Mouse (Mus musculus) layer of hippocampus, adult 9-10 months (tissue): ENCODE results near the gene Ipo11.

ENCODE experiments used
- DNase-seq: peaks from one replicate; pipeline ENCODE4 v3.0.0; 2022; ENCODE audit warnings: low spot score

Ipo11 gene

GRCm38 (mm10) chr13:106904637-106905036, 32.1 kb downstream of the Ipo11 start:
- no peak for DNase-seq

GRCm38 (mm10) chr13:106894284-106894683, 42.5 kb downstream of the Ipo11 start:
- no peak for DNase-seq

- no peak for DNase-seq
Observed at GRCm38 (mm10) chr13:106893701-106894100, 43.1 kb downstream of the Ipo11 start.

DNA sequence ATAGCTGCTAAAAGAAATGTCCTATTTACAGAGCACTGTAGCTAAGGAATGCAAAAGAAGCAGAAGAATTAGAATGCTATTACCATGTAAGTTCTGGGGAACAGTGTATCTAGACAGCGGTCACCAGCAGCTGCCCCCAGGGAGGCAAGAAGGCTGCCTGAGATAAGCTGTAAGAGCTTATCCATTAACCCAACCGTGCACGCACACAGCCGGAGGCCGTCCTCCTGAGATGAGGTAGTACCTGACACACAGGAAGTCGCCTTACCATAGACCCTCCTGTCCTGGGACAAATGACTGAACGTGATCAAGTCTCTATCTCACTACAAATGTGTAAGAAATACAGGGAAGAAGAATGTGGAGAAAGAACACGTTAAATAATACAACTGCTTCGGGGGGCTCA, 43.6 kb downstream of the Ipo11 start:
- no peak for DNase-seq

- DNase-seq = no peak
Observed at GRCm38 (mm10) chr13:106887364-106887763, 49.4 kb downstream of the Ipo11 start.

DNA sequence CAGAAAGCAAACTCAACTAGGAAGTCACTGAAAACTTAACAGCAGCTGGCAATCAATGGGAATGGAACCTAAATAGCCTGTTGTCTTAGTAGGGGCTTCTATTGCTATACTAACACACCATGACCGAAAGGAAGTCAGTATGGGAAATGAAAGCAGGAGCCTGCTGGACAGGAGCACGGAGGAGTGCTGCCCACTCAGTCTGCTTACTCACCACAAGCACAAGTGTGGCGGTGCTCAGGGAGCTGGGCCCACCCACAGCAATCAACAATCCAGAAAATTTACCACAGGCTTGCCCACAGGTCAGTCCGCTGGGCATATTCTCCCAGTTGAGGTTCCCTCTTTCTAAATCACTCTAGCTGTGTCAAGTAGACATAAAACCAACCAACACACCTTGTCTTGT, 52.5 kb downstream of the Ipo11 start:
- DNase-seq = no peak

- DNase-seq = no peak
Observed at GRCm38 (mm10) chr13:106876278-106876677, 60.5 kb downstream of the Ipo11 start.

DNA sequence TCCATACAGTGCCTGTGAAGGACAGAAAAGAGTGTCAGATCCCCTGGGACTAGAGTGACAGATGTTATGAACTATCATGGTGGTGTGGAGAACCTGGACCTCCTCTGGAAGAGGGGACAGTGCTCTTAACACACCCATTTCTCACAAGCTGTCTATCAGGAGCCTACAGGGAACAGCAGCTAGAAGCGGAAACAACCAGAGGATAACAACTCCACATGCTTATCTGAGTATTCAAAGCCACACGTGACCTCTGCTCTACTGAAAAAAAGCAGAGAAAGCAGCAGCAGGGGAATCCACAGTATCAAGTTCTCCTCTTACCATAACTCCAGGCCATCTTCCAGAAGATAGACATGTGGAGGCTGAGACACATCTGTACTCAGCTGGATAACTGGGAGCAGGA, 71.2 kb downstream of the Ipo11 start:
- no peak for DNase-seq

DNA sequence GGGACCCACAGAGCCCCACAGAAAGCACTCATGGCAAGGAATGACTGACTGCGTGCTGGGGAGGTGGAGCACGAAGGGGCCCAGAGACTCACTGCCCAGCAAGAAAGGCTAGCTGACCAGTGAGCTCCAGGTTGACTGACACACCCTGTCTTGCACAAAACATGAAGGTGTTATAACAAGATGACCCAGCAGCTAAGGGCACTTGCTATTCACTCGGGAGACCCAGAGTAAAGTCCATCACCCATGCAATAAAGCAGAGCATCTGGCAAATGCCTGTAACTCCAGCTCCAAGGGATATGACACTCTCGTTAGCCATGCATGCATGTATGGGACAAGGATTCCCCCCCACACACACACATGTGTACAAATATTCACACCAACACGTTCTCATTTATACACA, 78.0 kb downstream of the Ipo11 start:
- DNase-seq = no peak

GRCm38 (mm10) chr13:106856556-106856955, 80.2 kb downstream of the Ipo11 start:
- no peak for DNase-seq

DNA sequence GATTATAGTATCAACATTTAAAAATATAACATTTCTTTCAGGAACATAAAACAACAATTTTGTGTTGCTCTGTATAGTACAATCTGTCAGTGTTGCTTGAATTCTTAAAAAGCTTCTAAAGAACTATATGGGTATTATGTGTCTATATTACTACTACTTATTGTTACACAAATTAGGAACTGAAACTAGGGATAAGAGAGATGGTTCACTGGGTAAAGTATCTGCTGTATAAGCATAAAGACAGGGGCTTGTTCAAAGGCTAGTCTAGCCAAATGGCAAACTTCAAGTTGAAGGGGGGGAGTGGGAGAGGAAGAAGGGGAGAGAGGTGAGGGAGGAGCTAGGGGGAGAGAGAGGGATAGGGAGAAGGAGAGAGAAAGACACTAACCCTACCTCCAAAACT, 89.2 kb downstream of the Ipo11 start:
- DNase-seq = no peak

GRCm38 (mm10) chr13:106844928-106845327, 91.8 kb downstream of the Ipo11 start:
- no peak for DNase-seq

GRCm38 (mm10) chr13:106842542-106842941, 94.2 kb downstream of the Ipo11 start:
- no peak for DNase-seq

- no peak for DNase-seq
Observed at GRCm38 (mm10) chr13:106838778-106839177, 98.0 kb downstream of the Ipo11 start.

DNA sequence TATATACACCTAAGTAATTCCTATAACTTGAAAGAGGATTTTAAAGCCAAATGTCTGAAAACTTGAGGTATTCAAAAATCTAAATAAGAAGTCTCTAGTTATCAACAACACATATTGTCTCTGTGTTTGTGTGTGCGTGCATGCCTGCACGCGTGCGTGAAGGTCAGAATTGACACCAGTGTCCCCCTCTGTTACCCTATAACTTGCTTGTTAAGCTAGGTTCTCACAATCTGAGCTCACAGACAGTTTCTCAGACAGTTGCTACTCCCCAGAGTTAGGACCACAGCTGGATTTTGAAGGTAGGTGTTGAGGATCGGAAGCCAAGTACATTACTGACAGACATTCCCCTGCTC, 100.3 kb downstream of the Ipo11 start:
- DNase-seq = no peak

- DNase-seq = no peak
Observed at GRCm38 (mm10) chr13:106835844-106836526, 100.8 kb downstream of the Ipo11 start.

DNA sequence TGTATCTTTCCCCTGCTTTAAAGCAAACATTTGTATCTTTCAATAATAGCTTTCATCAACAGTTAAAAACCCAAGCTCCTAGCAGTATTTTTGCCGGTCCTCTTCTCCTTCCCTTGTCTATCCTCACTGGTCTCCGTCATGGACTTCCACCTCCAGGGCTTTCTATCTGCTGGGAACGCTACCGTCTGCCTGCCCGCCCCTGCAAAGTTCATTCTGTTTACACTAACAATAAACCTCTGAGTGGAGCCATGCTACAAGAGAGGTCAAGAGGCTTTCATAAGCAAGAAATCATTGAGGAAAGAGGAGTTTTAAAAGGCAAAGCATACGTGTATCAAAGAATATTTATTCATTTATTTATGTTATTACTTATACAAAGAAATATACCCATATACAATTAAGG, 106.7 kb downstream of the Ipo11 start:
- DNase-seq = no peak

GRCm38 (mm10) chr13:106829327-106829997, 107.3 kb downstream of the Ipo11 start:
- DNase-seq = no peak

- DNase-seq = no peak
Observed at GRCm38 (mm10) chr13:106825618-106826017, 111.1 kb downstream of the Ipo11 start.

DNA sequence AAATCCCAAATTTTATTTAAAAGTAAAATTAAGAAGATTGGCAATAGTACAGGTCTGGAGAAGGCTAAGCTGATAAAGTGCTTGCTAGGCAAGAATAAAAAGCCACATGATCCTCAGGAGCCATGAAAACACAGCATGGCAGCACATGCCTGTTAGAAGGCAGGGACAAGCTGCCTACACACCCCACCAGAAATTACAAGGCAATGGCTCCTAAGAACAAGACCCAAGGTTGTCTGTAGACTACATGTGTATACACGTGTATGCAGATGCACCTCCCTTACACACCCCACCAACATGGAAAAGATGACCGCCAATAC, 112.9 kb downstream of the Ipo11 start:
- DNase-seq = no peak

- DNase-seq = no peak
Observed at GRCm38 (mm10) chr13:106823121-106823874, 113.5 kb downstream of the Ipo11 start.

DNA sequence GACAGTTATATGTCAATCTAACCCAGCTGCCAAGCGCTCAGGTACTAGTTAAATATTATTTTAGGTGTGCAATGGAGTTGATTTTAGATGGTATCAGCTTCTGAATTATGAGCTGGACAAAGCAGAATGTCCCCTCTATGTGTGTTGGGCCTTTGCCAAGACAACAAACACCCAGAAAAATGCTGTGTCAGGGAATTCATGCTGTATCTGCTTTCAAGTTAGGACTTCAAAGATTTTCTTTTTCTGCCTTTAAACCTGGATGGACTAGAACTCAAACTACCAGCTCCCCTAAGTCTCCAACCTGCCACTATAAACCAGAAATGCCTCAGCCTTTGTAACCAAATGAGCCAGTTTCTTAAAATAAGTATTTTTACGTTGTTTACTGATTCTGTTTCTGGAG, 116.6 kb downstream of the Ipo11 start:
- DNase-seq = no peak

GRCm38 (mm10) chr13:106819749-106820148, 117.0 kb downstream of the Ipo11 start:
- no peak for DNase-seq
